Mouse (Mus musculus): ENCODE data around the gene Sec24c. TPM values are rescaled to one million over a fixed set of nuclear protein-coding genes. Genes with fewer than 3 reads are reported as not detected.
"Not testable (repeated sequence)": the region's sequence is repeated elsewhere in the genome, so short reads cannot be mapped to it uniquely, and the experiment has no call there.

The Sec24c gene
- total and polyA plus RNA-seq, 3 experiments = 98.2 to 133 (median 106) TPM

GRCm38 (mm10) chr14:20701554-20701953 is 27.4 kb downstream of the Sec24c start:
- Histone ChIP-seq H3K79me2 (replicated peaks; ENCODE audit: control insufficient read depth, insufficient read depth, low read length) (0 out of 2 replicates have a peak, but pooled peaks cover 1% of the 10 kb centered on the region), H3K4me3 (peak overlapping the region; percentile 93), H3K4me1 (ENCODE audit: control insufficient read depth, insufficient read depth, low read length) (peaks cover 13% of the 10 kb centered on the region), H3K27ac (peak overlapping the region; percentile 95), H3K9ac (ENCODE audit: low read depth, low read length) (no peak overlapping the region; the same call in 1 of the 2 replicates), H3K27me3 (ENCODE audit: control insufficient read depth, insufficient read depth, low read length) (no peaks in the 10 kb centered on the region), H3K36me3 (ENCODE audit: control insufficient read depth, insufficient read depth, low read length) (peaks cover 31% of the 10 kb centered on the region)
- 60% methylated on average over 8 of the region's 8 CpGs for WGBS
- intact Hi-C loops (cut with DNase I) = no loop called here
- no peak for DNase-seq
- TF ChIP-seq EP300 (IDR thresholded peaks at IDR 0.05; ENCODE audit: insufficient read depth, low read depth, low read length) (no peak), POLR2A (IDR thresholded peaks at IDR 0.05; ENCODE audit: insufficient read depth, low read depth, low read length) (no peak), CTCF (IDR thresholded peaks at IDR 0.05) (no peak)

- Histone ChIP-seq H3K27me3 (ENCODE audit: control insufficient read depth, insufficient read depth, low read length) (no peaks in the 10 kb centered on the region), H3K9ac (ENCODE audit: low read depth, low read length) (peak overlapping the region; percentile 97), H3K4me1 (ENCODE audit: control insufficient read depth, insufficient read depth, low read length) (peaks cover 7% of the 10 kb centered on the region), H3K27ac (peak overlapping the region; percentile 95), H3K4me3 (peak overlapping the region; percentile 93), H3K36me3 (ENCODE audit: control insufficient read depth, insufficient read depth, low read length) (peaks cover 28% of the 10 kb centered on the region), H3K79me2 (replicated peaks; ENCODE audit: control insufficient read depth, insufficient read depth, low read length) (0 out of 2 replicates have a peak, but pooled peaks cover 1% of the 10 kb centered on the region)
- DNase-seq = no peak
- TF ChIP-seq CTCF (IDR thresholded peaks at IDR 0.05) = no peak
- TF ChIP-seq EP300 (IDR thresholded peaks at IDR 0.05; ENCODE audit: insufficient read depth, low read depth, low read length) = no peak
- TF ChIP-seq POLR2A (IDR thresholded peaks at IDR 0.05; ENCODE audit: insufficient read depth, low read depth, low read length) = no peak
- intact Hi-C loops (cut with DNase I) = loop anchor here (2.0 kb wide), 1 partner anchor 27 kb away; the partner anchor contains the start of gene Sec24c
- 5% methylated on average over 15 of the region's 15 CpGs for WGBS
Observed at GRCm38 (mm10) chr14:20702096-20702740, 28.1 kb downstream of the Sec24c start.

GRCm38 (mm10) chr14:20702741-20703381 is 28.8 kb downstream of the Sec24c start, which contains the start of gene Chchd1:
Gene Chchd1, plus strand, starts transcription at chr14:20703006.
- under 1% methylated on average over 61 of the region's 61 CpGs for WGBS
- H3K4me3 ChIP-seq = peak within 1 kb of the TSS; percentile 93
- no peak for TF ChIP-seq EP300 (IDR thresholded peaks at IDR 0.05; ENCODE audit: insufficient read depth, low read depth, low read length)
- peak; percentile 86 for TF ChIP-seq POLR2A (IDR thresholded peaks at IDR 0.05; ENCODE audit: insufficient read depth, low read depth, low read length)
- TF ChIP-seq CTCF (IDR thresholded peaks at IDR 0.05) = no peak
- H3K27me3 ChIP-seq (ENCODE audit: control insufficient read depth, insufficient read depth, low read length) = no peaks in the 10 kb centered on the region
- H3K4me1 ChIP-seq (ENCODE audit: control insufficient read depth, insufficient read depth, low read length) = peaks cover 5% of the 10 kb centered on the region
- DNase-seq = peak; percentile 92 to 96
- peak within 1 kb of the TSS; percentile 95 for H3K27ac ChIP-seq
- peak within 1 kb of the TSS; percentile 97 for H3K9ac ChIP-seq (ENCODE audit: low read depth, low read length)
- intact Hi-C loops (cut with DNase I) = loop anchor here (2.0 kb wide), 1 partner anchor 28 kb away; the partner anchor contains the start of gene Sec24c
- H3K36me3 ChIP-seq (ENCODE audit: control insufficient read depth, insufficient read depth, low read length) = peaks cover 26% of the 10 kb centered on the region
- H3K79me2 ChIP-seq (replicated peaks; ENCODE audit: control insufficient read depth, insufficient read depth, low read length) = peaks cover 2% of the 10 kb centered on the region

- Histone ChIP-seq H3K27ac (peak overlapping the region; percentile 95; the same call in 1 of the 2 replicates), H3K36me3 (ENCODE audit: control insufficient read depth, insufficient read depth, low read length) (peaks cover 22% of the 10 kb centered on the region), H3K4me3 (peak overlapping the region; percentile 93), H3K9ac (ENCODE audit: low read depth, low read length) (peak overlapping the region; percentile 97)
- H3K79me2 ChIP-seq (replicated peaks; ENCODE audit: control insufficient read depth, insufficient read depth, low read length); DNase-seq; H3K4me1 ChIP-seq (ENCODE audit: control insufficient read depth, insufficient read depth, low read length); H3K27me3 ChIP-seq (ENCODE audit: control insufficient read depth, insufficient read depth, low read length): not testable (repeated sequence)
- intact Hi-C loops (cut with DNase I) = loop anchor here (2.0 kb wide), 1 partner anchor 29 kb away; the partner anchor contains the start of gene Sec24c
- 8% methylated on average over 8 of the region's 8 CpGs for WGBS
Observed at GRCm38 (mm10) chr14:20703461-20703860, 29.4 kb downstream of the Sec24c start.

GRCm38 (mm10) chr14:20707201-20708190 is 33.4 kb downstream of the Sec24c start, which contains the start of gene Zswim8:
Gene Zswim8, plus strand, starts transcription at chr14:20707552.
- intact Hi-C loops (cut with DNase I) = no loop called here
- Histone ChIP-seq H3K79me2 (replicated peaks; ENCODE audit: control insufficient read depth, insufficient read depth, low read length) (peaks cover 3% of the 10 kb centered on the region), H3K27ac (peak within 1 kb of the TSS; percentile 89), H3K36me3 (ENCODE audit: control insufficient read depth, insufficient read depth, low read length) (peaks cover 3% of the 10 kb centered on the region; the same call in 1 of the 2 replicates), H3K4me3 (peak within 1 kb of the TSS; percentile 91), H3K9ac (ENCODE audit: low read depth, low read length) (peak within 1 kb of the TSS; percentile 87), H3K4me1 (ENCODE audit: control insufficient read depth, insufficient read depth, low read length) (no peaks in the 10 kb centered on the region; the same call in none of the 2 replicates), H3K27me3 (ENCODE audit: control insufficient read depth, insufficient read depth, low read length) (no peaks in the 10 kb centered on the region)
- WGBS = under 1% methylated on average over 79 of the region's 80 CpGs
- peak; percentile 43 for TF ChIP-seq CTCF (IDR thresholded peaks at IDR 0.05)
- peak; percentile 82 for TF ChIP-seq POLR2A (IDR thresholded peaks at IDR 0.05; ENCODE audit: insufficient read depth, low read depth, low read length)
- 0 out of 2 replicates have a peak, but pooled peaks have one; percentile 66 for TF ChIP-seq EP300 (IDR thresholded peaks at IDR 0.05; ENCODE audit: insufficient read depth, low read depth, low read length)
- peak; percentile 93 to 94 for DNase-seq
